Mouse (Mus musculus) spleen, postnatal 36 days (tissue): ENCODE data around the gene Slc9a7.
A peak's percentile ranks its signal among the peaks of the same experiment; 100 is the strongest.

Source experiments
- DNase-seq, 2 experiments: peaks; one replicate each; pipeline ENCODE4 v3.0.0; 2022; ENCODE audit warnings: low spot score in 2 of 2, mixed read lengths in 1 of 2

Gene Slc9a7

GRCm38 (mm10) chrX:20160301-20160700 lies 131.3 kb downstream of the Slc9a7 start:
- DNase-seq: no peak

DNA sequence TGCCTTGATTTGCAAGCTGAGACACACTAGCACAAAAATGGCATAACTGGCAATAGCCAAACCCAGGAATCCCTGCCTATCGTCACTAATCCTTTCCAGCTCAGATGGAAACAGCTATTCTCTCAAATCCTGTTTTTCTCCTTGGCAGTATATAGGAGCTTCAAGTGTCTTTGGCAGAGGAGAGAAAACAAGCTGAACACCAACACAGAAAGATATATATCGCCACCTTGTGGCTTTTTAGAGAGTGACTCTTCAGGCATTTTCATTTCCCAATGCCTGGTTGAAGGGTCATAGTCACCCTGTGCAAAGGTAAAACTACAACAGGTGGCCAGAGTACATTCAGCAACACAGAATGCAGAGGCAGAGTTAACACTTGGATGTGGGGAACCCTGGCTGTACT lies 134.1 kb downstream of the Slc9a7 start:
- no peak for DNase-seq

DNA sequence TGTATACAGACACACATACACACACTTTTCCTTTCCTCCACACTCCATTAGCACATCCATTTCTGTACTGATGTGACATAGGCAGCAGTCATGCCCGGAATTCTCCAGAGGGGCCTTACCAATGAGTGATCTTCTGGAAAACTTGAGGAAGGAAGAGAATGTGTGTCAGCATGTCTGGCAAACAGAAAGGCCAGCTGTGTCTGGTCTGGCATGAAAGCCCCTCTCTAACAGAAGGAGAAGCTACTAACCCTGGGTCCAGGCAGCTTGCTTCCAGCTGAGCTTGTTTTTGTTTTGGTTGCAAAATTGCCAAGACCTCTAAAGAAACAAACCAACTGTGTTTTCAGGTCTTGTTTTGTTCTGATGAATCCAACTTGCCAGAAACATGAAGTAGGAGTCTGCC lies 162.1 kb downstream of the Slc9a7 start:
- no peak for DNase-seq

DNA sequence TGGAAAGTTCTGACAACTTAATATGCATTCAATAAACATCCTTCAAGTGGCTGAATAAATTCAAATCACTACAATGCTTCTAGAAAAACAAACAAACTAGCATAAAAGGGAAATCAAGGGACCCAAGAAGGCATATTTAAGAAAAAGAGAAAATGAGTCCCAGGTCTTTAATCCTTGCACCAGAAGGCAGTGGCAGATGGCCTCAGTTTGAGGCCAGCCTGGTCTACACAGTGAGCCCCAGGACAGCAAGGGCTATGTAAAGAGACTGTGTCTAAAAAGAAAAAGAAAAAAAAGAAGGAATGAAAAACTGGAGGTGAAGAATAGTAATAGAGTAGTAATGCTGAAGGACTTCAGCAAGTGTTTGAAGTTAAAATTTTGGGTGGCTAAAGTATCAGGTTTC lies 162.7 kb downstream of the Slc9a7 start:
- DNase-seq: no peak

DNA sequence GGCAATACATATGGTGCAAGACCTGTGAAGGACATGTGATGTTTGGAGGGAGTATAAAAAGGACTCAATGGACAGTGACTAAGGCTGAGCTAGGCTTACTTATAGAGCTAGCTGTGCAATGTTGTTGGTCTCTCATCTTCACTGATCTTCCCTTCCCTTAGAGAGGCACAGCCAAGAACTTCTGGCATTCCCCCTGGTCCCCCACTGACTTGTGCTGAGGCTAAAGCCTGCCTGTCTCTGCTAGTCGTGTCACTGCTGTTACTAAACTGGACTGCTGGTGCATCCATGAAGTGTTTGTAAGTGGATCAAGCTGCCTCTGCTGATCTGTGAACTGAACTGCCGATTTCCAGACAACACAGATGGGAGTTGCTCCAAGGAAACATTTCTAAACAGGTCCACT lies 166.1 kb downstream of the Slc9a7 start:
- DNase-seq: no peak

DNA sequence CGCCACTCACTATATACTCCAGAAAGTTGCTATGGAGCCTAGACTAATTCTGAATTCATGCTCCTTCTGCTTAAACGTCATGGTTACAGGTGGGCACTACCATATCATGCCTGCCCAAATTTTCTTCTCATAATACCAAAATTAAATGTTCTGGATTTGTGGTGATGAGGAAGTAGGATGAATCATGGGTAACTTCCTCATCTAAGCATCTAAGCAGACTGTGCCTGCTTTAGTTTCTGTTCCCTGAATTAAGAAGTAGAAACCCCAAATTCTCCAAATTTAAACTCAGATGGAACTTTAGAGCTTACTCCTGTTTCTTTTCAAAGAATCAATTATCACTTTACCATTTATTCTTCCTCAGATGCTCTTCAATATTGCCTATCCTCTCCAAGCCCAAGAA lies 173.9 kb downstream of the Slc9a7 start:
- no peak for DNase-seq

GRCm38 (mm10) chrX:20070196-20070595 lies 221.4 kb downstream of the Slc9a7 start:
- no peak for DNase-seq

GRCm38 (mm10) chrX:20066636-20067035 lies 225.0 kb downstream of the Slc9a7 start:
- no peak for DNase-seq

- no peak for DNase-seq
These were observed 229.7 kb downstream of the Slc9a7 start for GRCm38 (mm10) chrX:20061764-20062480.

DNA sequence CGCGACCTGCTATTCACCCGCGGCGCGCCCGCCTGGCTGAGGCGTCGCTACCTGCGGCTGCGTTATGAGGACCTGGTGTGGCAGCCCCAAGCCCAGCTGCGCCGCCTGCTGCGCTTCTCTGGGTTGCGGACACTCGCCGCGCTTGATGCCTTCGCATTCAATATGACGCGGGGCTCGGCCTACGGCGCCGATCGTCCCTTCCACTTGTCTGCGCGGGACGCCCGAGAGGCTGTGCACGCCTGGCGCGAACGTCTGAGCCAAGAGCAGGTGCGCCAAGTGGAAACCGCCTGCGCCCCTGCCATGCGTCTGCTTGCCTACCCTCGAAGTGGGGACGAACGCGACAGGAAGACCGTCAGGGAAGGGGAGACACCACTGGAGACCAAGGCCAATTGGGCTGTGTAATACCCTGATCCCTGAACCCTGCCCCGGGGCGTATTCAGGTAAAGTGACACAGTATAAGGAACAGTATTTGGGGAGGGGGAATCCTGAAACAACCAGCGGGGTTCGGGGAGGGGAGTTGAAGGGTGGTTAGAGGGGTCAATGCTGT lies 230.8 kb downstream of the Slc9a7 start:
- DNase-seq: peak in 1 of 2 experiments; percentile 5

DNA sequence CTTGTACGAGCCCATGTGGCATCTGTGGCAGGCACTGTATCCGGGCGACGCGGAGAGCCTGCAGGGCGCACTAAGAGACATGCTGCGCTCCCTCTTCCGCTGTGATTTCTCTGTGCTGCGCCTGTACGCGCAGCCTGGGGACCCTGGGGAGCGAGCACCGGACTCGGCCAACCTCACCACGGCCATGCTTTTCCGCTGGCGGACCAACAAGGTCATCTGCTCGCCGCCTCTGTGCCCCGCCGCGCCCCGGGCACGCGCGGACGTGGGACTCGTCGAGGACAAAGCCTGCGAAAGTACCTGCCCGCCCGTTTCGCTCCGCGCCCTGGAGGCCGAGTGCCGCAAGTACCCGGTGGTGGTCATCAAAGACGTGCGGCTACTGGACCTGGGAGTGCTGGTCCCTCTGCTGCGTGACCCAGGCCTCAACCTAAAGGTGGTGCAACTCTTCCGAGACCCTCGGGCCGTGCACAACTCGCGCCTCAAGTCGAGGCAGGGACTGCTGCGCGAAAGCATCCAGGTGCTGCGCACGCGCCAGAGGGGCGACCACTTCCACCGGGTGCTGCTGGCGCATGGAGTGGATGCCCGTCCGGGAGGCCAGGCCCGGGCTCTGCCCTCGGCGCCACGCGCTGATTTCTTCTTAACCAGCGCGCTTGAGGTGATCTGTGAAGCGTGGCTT lies 231.4 kb downstream of the Slc9a7 start:
- DNase-seq: peak in 1 of 2 experiments; percentile 1

DNA sequence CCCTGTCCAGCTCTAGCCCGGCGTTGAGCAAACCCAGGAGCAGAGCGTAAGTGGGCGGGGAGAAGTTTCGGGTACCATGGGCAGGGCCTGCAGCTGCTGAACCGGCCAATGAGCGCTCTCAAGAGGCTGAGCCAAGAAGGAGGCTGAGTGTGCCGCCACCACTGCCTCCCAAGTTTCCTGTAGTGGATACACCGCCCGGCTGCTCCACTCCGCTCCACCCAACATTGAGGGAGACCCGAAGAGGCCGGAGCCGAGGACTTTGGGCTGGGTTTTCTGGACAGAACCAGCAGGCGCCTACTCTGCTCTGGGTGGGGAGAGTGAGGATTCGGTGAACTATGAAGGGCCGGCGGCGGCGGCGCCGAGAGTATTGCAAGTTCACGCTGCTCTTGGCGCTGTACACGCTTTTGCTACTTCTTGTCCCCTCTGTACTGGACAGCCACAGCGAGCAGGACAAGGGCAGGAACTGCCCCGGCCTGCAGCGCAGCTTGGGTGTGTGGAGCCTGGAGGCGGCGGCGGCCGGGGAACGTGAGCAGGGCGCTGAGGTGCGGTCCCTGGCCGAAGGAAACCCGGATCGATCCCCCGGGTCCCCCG lies 232.1 kb downstream of the Slc9a7 start, which contains the start of gene Chst7:
TSS of gene Chst7 (plus strand) at position 180 of the 591 bp plus-strand sequence.
- peak; percentile 17 to 26 for DNase-seq
